10 mouse cellular contexts compared by ENCODE assay signal in genomic region chr5:151189321-151189720, GRCm38 (mm10). TPM values are rescaled to one million over a fixed set of nuclear protein-coding genes. Genes with fewer than 3 reads are reported as not detected.
DNase-seq lines count a peak whose midpoint lies in the region; ATAC-seq lines count a peak whose summit lies in the region.
"Had no signal": no experiment of that assay in that cellular context is flagged by ENCODE, and none has a peak within 500 bp of the region (broad histone marks: within the 10 kb centered on the region; RNA-seq: fewer than 3 reads in every experiment).

No protein-coding gene starts in this region.

- peak overlapping the region; percentile 65 to 68; a peak in 3 of 4 replicates for H3K4me3 ChIP-seq in heart, embryonic 14.5 days (ENCODE audit: control insufficient read depth in 1 of 2, insufficient read depth in 1 of 2, low read depth in 1 of 2, low read length in 2 of 2)
- peak overlapping the region; percentile 91 for H3K4me3 ChIP-seq in brown adipose tissue, adult 24 weeks (ENCODE audit: insufficient read depth, low read depth, low read length)
- peak overlapping the region; percentile 45 for H3K4me3 ChIP-seq in hindbrain, embryonic 13.5 days
- H3K4me3 ChIP-seq in midbrain, embryonic 13.5 days (replicated peaks): peak overlapping the region; percentile 55

- no peaks in the 10 kb centered on the region for H3K36me3 ChIP-seq in heart, embryonic 14.5 days (ENCODE audit: control insufficient read depth, insufficient read depth, low read length)
- H3K36me3 ChIP-seq in hindbrain, embryonic 13.5 days: no peaks in the 10 kb centered on the region
- no peaks in the 10 kb centered on the region for H3K36me3 ChIP-seq in midbrain, embryonic 13.5 days
- H3K36me3 ChIP-seq: G1E had no signal

- peak overlapping the region; percentile 90 for H3K4me2 ChIP-seq in heart, embryonic 14.5 days (ENCODE audit: low read length)
- peak overlapping the region; percentile 65 for H3K4me2 ChIP-seq in hindbrain, embryonic 13.5 days
- H3K4me2 ChIP-seq in midbrain, embryonic 13.5 days (replicated peaks): peak overlapping the region; percentile 86

- no peaks in the 10 kb centered on the region for H3K27me3 ChIP-seq in heart, embryonic 14.5 days (ENCODE audit: control insufficient read depth, insufficient read depth, low read length)
- peaks cover 13% of the 10 kb centered on the region for H3K27me3 ChIP-seq in hindbrain, embryonic 13.5 days
- H3K27me3 ChIP-seq in midbrain, embryonic 13.5 days: peaks cover 10% of the 10 kb centered on the region; the same call in 1 of the 2 replicates

- no peak for DNase-seq in heart, postnatal 36 days
- DNase-seq in right cerebral cortex, postnatal 10 days (ENCODE audit: low spot score in 2 of 2): no peak
- DNase-seq in ovary, postnatal 14 days (ENCODE audit: low spot score): no peak

- H3K9me3 ChIP-seq in heart, embryonic 14.5 days (ENCODE audit: control insufficient read depth, low read length): no peaks in the 10 kb centered on the region
- H3K9me3 ChIP-seq in hindbrain, embryonic 13.5 days: no peaks in the 10 kb centered on the region
- no peaks in the 10 kb centered on the region for H3K9me3 ChIP-seq in midbrain, embryonic 13.5 days

- H3K9ac ChIP-seq in heart, embryonic 14.5 days (ENCODE audit: low read length): peak overlapping the region; percentile 76
- peak overlapping the region; percentile 64 for H3K9ac ChIP-seq in hindbrain, embryonic 13.5 days
- H3K9ac ChIP-seq in midbrain, embryonic 13.5 days (replicated peaks): peak overlapping the region; percentile 63; the same call in 1 of the 2 replicates

- H3K4me1 ChIP-seq in heart, embryonic 14.5 days (ENCODE audit: control insufficient read depth in 2 of 2, insufficient read depth in 2 of 2, low read length in 2 of 2): peaks cover 6 to 11% of the 10 kb centered on the region in 2 experiments; a peak in 3 of 4 replicates
- H3K4me1 ChIP-seq in brown adipose tissue, adult 24 weeks (ENCODE audit: control insufficient read depth, insufficient read depth, insufficient read length, low read length): peaks cover 15% of the 10 kb centered on the region
- peaks cover 4% of the 10 kb centered on the region; the same call in 1 of the 2 replicates for H3K4me1 ChIP-seq in hindbrain, embryonic 13.5 days (replicated peaks)
- H3K4me1 ChIP-seq in midbrain, embryonic 13.5 days (replicated peaks): peaks cover 10% of the 10 kb centered on the region; the same call in 1 of the 2 replicates

- WGBS in heart, embryonic 14.5 days: 38% methylated on average over 3 of the region's 3 CpGs
- WGBS in hindbrain, embryonic 13.5 days: 47% methylated on average over 3 of the region's 3 CpGs
- 55% methylated on average over 3 of the region's 3 CpGs for WGBS in midbrain, embryonic 13.5 days

- ATAC-seq in heart, embryonic 14.5 days (ENCODE audit: insufficient number of reproducible peaks, insufficient read depth, low FRiP score, low read depth): no peak
- ATAC-seq in hindbrain, embryonic 13.5 days (ENCODE audit: low FRiP score): 0 out of 2 replicates have a peak, but pooled peaks have one; percentile 7
- no peak for ATAC-seq in midbrain, embryonic 13.5 days
- ATAC-seq in erythroid progenitor cell, adult 5-6 weeks (replicated peaks; ENCODE audit: low FRiP score, poor library complexity, severe bottlenecking): no peak

- H3K27ac ChIP-seq in heart, embryonic 14.5 days (replicated peaks in 1 of 2; ENCODE audit: control insufficient read depth in 1 of 2, insufficient read depth in 1 of 2, low read depth in 2 of 2, low read length in 2 of 2): no peak overlapping the region; a peak in 1 of 4 replicates
- peak overlapping the region; percentile 94 for H3K27ac ChIP-seq in brown adipose tissue, adult 24 weeks (replicated peaks; ENCODE audit: low read depth, low read length)
- H3K27ac ChIP-seq in hindbrain, embryonic 13.5 days: no peak overlapping the region
- H3K27ac ChIP-seq in midbrain, embryonic 13.5 days: no peak overlapping the region
- H3K27ac ChIP-seq: macrophage had no signal

- intact Hi-C loops in heart, postnatal 36 days (cut with DNase I): loop anchor here (2.0 kb wide), 1 partner anchor 47 kb away; no protein-coding TSS in a partner anchor

RNA-seq across cellular contexts. Expression of gene Stard13, which starts 44.3 kb away (rescaled TPM):
- 3.4 and 4.2 TPM in 2 replicates for polyA plus RNA-seq in heart, embryonic 14.5 days (2014; fragmentation: Nextera tagmentation; extraction: Ambion mirVana)
- total RNA-seq in heart, postnatal 36 days (2021): 10 to 100 TPM; 24.1 to 25.0 TPM
- 6.3 and 7.8 TPM in 2 replicates for polyA plus RNA-seq in brown adipose tissue, adult 24 weeks (2012; ENCODE audit: insufficient read depth, insufficient read length, missing spikeins)
- 7.1 and 7.9 TPM in 2 replicates for polyA plus RNA-seq in hindbrain, embryonic 13.5 days (2015; fragmentation: Nextera tagmentation; extraction: Ambion mirVana)
- polyA plus RNA-seq in midbrain, embryonic 13.5 days (2015; fragmentation: Nextera tagmentation; extraction: Ambion mirVana): 3.0 and 3.9 TPM in 2 replicates
- total RNA-seq in erythroid progenitor cell, adult 5-6 weeks (2015; ENCODE audit: low replicate concordance): not detected in 2 replicates
- total RNA-seq in erythroid progenitor cell, adult 5-6 weeks (2017; ENCODE audit: low replicate concordance): 0.26 TPM in 1 of 2 replicates, not detected in the other
- polyA plus RNA-seq: G1E had no signal
